Mouse (Mus musculus) CD4-positive helper T cell, adult 2 months (primary cell): ENCODE measurements around the gene Wwc1.

Experiments
- DNase-seq: peaks from one replicate; pipeline ENCODE4 v3.0.0-alpha.2; 2012; ENCODE audit warnings: low read depth, missing footprints, low spot score

The Wwc1 gene

DNA sequence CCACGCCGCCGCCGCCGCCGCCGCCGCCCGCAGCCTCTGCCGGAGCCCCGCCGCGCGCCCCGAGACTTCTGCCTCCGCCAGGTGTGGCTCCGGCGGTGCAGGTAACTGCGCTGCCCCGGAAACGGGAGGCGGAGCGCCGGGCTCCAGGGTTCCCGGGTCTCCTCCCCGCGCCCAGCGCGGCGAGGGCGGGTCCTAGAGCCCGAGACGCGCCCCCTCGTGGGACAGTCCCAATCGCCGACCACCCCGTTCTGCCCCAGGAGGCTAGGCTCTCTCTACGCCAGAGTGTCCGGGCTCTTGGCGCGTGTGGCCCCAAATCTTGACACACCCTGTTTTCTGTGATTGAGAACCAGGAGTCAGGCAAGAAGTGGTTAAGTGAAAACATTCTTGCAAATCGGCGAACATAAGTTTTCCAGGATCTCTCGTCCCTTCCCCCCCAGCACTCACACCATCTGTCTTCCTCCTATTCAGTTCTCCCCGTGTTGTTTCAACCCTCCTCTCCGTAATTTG, at the start of gene Wwc1:
TSS of gene Wwc1 (minus strand) at position 117 of the 507 bp plus-strand sequence.
- DNase-seq, result no peak

GRCm38 (mm10) chr11:36020009-36020408, 39.7 kb upstream of the Wwc1 start:
- DNase-seq, result no peak

- DNase-seq, result no peak
These were observed 32.9 kb upstream of the Wwc1 start for GRCm38 (mm10) chr11:36013179-36013578.

- DNase-seq, result no peak
These were observed 29.2 kb upstream of the Wwc1 start for GRCm38 (mm10) chr11:36009281-36010208.

DNA sequence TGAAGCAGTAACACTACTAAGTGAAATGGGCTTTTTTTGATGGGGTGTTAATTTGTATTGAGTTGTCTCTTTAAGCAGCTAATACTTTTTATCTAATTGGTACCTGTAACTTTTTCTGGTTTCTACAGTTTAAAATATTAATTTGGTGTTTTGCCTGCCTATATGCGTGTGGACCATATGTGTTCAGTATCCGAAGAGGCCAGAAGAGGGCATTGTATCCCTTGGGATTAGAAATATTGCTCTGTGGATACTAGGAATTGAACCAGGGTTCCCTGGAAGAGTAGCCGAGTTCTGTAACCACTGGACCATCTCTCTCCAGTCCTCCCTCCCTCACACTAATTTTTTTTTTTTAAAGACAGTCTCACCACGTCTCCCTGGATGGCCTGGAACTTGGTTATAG, 22.6 kb upstream of the Wwc1 start:
- DNase-seq, result no peak

- DNase-seq, result peak; percentile 39
These were observed 21.1 kb upstream of the Wwc1 start for GRCm38 (mm10) chr11:36001282-36001970.

- DNase-seq, result no peak
These were observed 20.4 kb upstream of the Wwc1 start for GRCm38 (mm10) chr11:36000585-36001281.

- DNase-seq, result no peak
These were observed 19.7 kb upstream of the Wwc1 start for GRCm38 (mm10) chr11:36000038-36000437.

GRCm38 (mm10) chr11:35998048-35998447, 17.7 kb upstream of the Wwc1 start:
- no peak for DNase-seq

DNA sequence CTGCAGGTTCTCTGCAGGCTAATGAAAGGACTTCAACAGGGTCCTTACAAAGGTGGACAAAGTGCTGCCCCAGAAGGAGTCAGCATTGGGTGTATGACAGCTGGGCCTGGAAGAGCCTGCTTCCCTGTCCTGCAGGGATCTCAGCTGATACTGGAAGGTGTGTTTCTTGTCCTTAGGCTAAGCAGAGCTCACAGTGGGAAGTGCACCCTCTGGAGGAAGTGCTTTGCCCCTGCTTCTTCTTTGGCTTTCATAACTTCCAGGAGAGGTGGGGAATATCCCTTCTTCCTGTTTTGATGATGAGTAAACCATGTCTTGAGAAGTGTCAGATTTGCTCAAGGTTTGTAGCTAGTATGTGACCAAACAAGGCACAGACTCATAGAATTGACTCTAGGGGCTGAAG, 15.0 kb upstream of the Wwc1 start:
- no peak for DNase-seq

DNA sequence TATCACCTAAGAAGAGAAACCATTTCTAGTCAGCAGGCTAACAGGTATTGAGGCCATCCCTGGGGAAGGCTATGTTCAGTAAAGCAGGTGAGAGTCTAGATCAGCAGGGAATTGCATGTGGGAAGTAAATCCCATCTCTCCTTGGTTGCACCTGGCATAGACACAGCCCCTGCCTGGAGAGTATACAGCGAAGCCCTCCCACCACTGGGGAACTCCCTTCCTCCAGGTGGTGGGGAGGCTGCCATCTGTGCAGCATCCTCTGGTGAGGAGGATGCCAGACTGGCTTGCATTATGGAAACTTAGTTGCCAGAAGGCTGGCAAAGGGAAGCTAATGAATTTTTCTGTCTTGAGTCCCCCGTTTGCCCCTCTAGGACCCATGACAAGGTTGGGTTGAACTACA, 11.5 kb upstream of the Wwc1 start:
- no peak for DNase-seq

- no peak for DNase-seq
These were observed 9.6 kb upstream of the Wwc1 start for GRCm38 (mm10) chr11:35989967-35990366.

GRCm38 (mm10) chr11:35985841-35986393, 5.6 kb upstream of the Wwc1 start:
- peak; percentile 36 for DNase-seq

DNA sequence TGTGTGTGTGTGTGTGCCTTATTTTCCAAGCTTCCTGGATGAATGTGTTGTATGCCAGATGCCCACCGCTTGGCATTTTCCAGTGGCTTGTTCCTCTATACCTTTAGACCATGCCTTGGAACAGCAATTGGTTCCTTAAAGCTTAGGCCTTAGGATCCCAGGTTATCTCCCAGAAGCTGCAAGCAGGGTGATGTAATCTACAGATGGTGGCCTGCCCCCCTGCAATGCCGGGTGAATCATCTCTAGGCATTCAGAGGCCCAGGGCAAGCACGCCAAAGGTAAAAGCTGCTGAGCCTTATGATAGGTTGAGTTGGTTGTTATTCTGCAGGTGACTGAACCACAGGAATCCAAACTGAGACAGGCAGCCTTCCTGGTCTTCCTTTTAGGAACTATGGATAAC, 2.4 kb upstream of the Wwc1 start:
- DNase-seq, result no peak

GRCm38 (mm10) chr11:35979733-35980410, 455 bp downstream of the Wwc1 start:
- DNase-seq, result no peak

- DNase-seq, result no peak
These were observed 1.0 kb downstream of the Wwc1 start for GRCm38 (mm10) chr11:35979266-35979732.

DNA sequence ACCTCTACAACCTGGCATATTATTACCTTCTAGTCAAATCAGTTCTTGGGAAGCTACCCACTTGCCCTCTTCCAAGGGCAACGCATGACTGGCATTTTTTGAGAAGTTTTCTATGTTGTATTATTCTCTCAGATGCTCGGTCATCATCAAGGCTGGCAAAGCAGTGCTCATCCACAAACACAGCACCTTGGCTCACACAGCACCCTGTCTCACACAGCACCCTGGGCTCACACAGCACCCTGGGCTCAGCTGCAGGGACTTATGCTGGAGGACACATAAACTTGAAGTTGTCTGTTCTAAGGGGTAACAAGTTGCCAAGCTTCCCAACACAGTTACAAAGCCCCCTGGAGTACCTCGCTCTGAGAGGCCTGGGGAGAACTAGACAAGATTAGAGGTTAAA, 2.5 kb downstream of the Wwc1 start:
- no peak for DNase-seq

- DNase-seq, result no peak
These were observed 3.2 kb downstream of the Wwc1 start for GRCm38 (mm10) chr11:35977096-35977495.

- DNase-seq, result no peak
These were observed 3.8 kb downstream of the Wwc1 start for GRCm38 (mm10) chr11:35976482-35976881.

DNA sequence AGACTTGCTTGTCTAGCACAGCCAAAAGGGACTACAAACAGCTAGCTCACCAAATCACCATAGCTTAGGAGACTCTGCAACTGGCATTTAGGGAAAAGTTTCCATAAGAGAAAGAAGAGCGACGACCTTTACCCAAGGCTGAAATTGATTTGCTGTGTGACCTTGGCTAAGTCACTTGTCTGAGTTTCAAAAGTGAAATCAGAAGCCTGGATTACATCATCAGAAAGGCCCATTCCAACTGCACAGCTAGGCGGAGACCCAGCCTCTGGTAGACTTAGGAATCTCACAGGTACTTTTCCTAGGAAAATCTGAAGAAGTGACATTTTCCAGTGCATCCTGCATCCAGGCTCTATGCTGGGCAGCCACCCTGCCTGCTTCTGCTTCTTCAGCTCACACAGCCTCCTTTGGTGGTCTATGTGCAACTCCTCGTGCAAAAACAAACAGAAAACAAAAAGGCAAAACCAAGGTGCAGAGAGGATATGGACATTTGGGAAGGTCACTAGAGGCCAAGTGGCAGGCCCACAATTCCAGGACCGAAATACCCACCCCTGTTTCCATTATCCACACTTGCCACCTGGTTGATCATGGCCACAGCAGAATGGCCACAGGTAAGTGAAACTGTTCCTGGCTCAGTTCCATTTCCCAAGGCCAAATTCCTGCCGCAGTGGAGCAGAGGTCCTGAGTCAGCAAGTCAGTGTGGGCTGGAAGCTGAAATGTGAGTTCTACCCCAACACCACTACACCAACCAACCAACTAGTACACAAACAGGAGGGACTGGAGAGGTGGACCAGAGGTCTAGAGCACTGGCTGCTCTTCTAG, 5.5 kb downstream of the Wwc1 start:
- no peak for DNase-seq
